Mouse (Mus musculus): ENCODE measurements at regions not wholly inside any gene's neighbourhood (a gene's known extent, or its start where the extent isn't known, plus 50 kb on each side); places are given as distances from the start of the nearest gene placed in this dataset.
A peak's percentile ranks its signal among the peaks of the same experiment; 100 is the strongest.

DNA sequence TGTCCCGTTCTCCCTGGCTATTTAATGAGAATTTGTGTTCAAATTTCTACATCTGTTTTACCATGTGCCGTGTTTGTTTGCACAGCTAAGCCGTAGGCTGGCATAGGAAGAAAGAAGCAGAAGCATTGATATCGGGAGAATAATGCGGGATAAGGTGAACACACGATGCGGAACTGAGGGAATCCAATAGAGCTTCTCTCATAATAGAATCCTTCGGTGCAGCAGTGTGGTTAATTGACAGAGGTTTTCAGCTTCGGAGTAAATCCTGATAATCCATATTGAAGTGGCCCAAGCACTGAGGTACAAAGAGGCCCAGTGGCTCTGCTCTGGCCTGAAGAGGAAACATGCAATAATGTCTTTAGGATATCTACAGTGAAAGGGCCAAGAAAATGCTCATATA lies 172.2 kb upstream of the Cdh9 start:
- Histone ChIP-seq H3K27me3 (ENCODE audit: control insufficient read depth, insufficient read depth, low read length, poor library complexity, severe bottlenecking) (no peaks in the 10 kb centered on the region), H3K36me3 (ENCODE audit: control insufficient read depth, insufficient read depth, low read length, poor library complexity, severe bottlenecking) (no peaks in the 10 kb centered on the region), H3K9ac (ENCODE audit: low read depth, poor library complexity, severe bottlenecking) (no peak overlapping the region), H3K4me1 (ENCODE audit: control insufficient read depth, insufficient read depth, low read length) (no peaks in the 10 kb centered on the region), H3K4me3 (ENCODE audit: low read depth, low read length) (no peak overlapping the region), H3K9me3 (replicated peaks; ENCODE audit: control insufficient read depth, insufficient read depth, low read length, poor library complexity, severe bottlenecking) (no peaks in the 10 kb centered on the region), H3K27ac (ENCODE audit: insufficient read depth, low read length) (no peak overlapping the region)
- TF ChIP-seq POLR2A (IDR thresholded peaks at IDR 0.05; ENCODE audit: insufficient read depth, low read length) = no peak
- no peak for TF ChIP-seq EP300 (IDR thresholded peaks at IDR 0.05; ENCODE audit: insufficient read depth, low read depth, low read length)
- no peak for TF ChIP-seq CTCF (IDR thresholded peaks at IDR 0.05; ENCODE audit: low read depth, low read length)

DNA sequence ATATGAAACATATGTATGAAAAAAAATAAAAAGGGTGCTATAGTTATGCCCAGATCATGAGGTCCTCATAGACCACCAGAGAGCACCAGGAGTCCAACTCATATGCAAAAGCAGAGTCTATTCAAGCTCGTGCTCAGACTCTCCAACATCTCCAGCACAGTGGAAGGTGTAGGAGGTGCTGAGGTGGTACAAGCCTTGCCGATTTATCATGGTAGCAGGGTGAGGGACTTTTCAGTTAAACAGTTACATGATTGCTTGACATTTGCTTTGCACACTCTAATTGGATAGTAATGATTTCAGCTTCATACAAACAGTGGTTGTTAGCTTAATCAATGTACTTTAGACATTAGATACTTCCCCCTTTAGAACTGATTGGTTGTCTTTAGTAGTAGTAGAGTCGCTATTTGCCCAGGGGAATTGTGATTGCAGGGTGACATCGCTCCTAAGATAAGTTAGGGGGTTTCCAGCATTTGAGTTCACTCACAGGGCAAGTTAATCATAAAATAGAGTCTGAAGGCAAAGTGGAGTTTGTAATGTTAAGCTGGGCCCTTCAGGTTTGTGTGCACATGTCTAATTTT lies 162.3 kb upstream of the Cdh9 start:
- Histone ChIP-seq H3K27ac (ENCODE audit: insufficient read depth, low read length) (no peak overlapping the region), H3K9me3 (replicated peaks; ENCODE audit: control insufficient read depth, insufficient read depth, low read length, poor library complexity, severe bottlenecking) (no peaks in the 10 kb centered on the region), H3K4me3 (ENCODE audit: low read depth, low read length) (no peak overlapping the region), H3K4me1 (ENCODE audit: control insufficient read depth, insufficient read depth, low read length) (no peaks in the 10 kb centered on the region), H3K27me3 (ENCODE audit: control insufficient read depth, insufficient read depth, low read length, poor library complexity, severe bottlenecking) (no peaks in the 10 kb centered on the region), H3K9ac (ENCODE audit: low read depth, poor library complexity, severe bottlenecking) (no peak overlapping the region), H3K36me3 (ENCODE audit: control insufficient read depth, insufficient read depth, low read length, poor library complexity, severe bottlenecking) (no peaks in the 10 kb centered on the region)
- TF ChIP-seq CTCF (IDR thresholded peaks at IDR 0.05; ENCODE audit: low read depth, low read length) (no peak), EP300 (IDR thresholded peaks at IDR 0.05; ENCODE audit: insufficient read depth, low read depth, low read length) (no peak), POLR2A (IDR thresholded peaks at IDR 0.05; ENCODE audit: insufficient read depth, low read length) (no peak)

DNA sequence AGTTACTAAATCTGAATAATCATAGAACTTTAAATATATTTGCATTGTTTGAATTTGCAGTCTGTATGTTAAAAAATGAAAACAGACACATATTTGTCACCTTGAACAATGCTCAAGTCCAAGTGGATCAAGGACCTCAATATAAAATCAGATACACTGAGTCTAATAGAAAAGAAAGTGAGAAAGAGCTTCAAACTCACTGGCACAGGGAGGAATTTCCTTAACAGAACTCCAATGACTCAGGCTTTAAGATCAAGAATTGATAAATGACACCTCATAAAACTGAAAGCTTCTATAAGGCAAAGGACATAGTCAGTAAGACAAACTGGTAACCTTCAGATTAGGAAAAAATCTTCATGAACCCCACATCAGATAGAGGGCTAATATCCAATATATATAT lies 161.8 kb upstream of the Cdh9 start:
- H3K4me3 ChIP-seq (ENCODE audit: low read depth, low read length) = no peak overlapping the region
- no peaks in the 10 kb centered on the region for H3K36me3 ChIP-seq (ENCODE audit: control insufficient read depth, insufficient read depth, low read length, poor library complexity, severe bottlenecking)
- no peaks in the 10 kb centered on the region for H3K4me1 ChIP-seq (ENCODE audit: control insufficient read depth, insufficient read depth, low read length)
- H3K27me3 ChIP-seq (ENCODE audit: control insufficient read depth, insufficient read depth, low read length, poor library complexity, severe bottlenecking) = no peaks in the 10 kb centered on the region
- H3K9me3 ChIP-seq (replicated peaks; ENCODE audit: control insufficient read depth, insufficient read depth, low read length, poor library complexity, severe bottlenecking) = no peaks in the 10 kb centered on the region
- H3K27ac ChIP-seq (ENCODE audit: insufficient read depth, low read length) = no peak overlapping the region
- TF ChIP-seq EP300 (IDR thresholded peaks at IDR 0.05; ENCODE audit: insufficient read depth, low read depth, low read length) = no peak
- no peak for TF ChIP-seq POLR2A (IDR thresholded peaks at IDR 0.05; ENCODE audit: insufficient read depth, low read length)
- no peak for TF ChIP-seq CTCF (IDR thresholded peaks at IDR 0.05; ENCODE audit: low read depth, low read length)
- H3K9ac ChIP-seq (ENCODE audit: low read depth, poor library complexity, severe bottlenecking) = no peak overlapping the region

DNA sequence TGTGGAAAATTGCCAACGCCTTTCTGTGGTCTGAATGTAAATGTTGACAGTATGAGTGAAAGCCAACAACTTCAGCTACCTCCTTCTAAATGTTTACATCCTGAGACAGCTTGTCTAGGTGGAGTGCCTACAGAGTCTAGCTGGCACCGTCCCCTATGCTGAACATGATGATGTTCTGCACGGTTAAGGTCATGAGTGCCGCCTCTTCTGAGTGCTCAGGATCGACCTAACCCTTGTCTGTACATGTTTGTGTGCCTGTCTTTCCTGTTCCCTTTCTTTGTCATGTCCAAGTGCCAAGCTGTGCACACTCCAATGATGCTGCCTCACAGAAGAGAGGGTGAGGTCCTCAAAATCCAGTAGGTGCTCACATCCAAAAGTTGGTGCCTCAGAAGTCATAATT lies 111.7 kb upstream of the Cdh9 start:
- no peaks in the 10 kb centered on the region for H3K27me3 ChIP-seq (ENCODE audit: control insufficient read depth, insufficient read depth, low read length, poor library complexity, severe bottlenecking)
- peaks cover 8% of the 10 kb centered on the region; the same call in 1 of the 2 replicates for H3K9me3 ChIP-seq (replicated peaks; ENCODE audit: control insufficient read depth, insufficient read depth, low read length, poor library complexity, severe bottlenecking)
- H3K4me3 ChIP-seq (ENCODE audit: low read depth, low read length) = no peak overlapping the region
- H3K4me1 ChIP-seq (ENCODE audit: control insufficient read depth, insufficient read depth, low read length) = no peaks in the 10 kb centered on the region
- no peak overlapping the region for H3K9ac ChIP-seq (ENCODE audit: low read depth, poor library complexity, severe bottlenecking)
- no peak overlapping the region for H3K27ac ChIP-seq (ENCODE audit: insufficient read depth, low read length)
- TF ChIP-seq POLR2A (IDR thresholded peaks at IDR 0.05; ENCODE audit: insufficient read depth, low read length) = no peak
- no peak for TF ChIP-seq CTCF (IDR thresholded peaks at IDR 0.05; ENCODE audit: low read depth, low read length)
- TF ChIP-seq EP300 (IDR thresholded peaks at IDR 0.05; ENCODE audit: insufficient read depth, low read depth, low read length) = no peak
- H3K36me3 ChIP-seq (ENCODE audit: control insufficient read depth, insufficient read depth, low read length, poor library complexity, severe bottlenecking) = no peaks in the 10 kb centered on the region

DNA sequence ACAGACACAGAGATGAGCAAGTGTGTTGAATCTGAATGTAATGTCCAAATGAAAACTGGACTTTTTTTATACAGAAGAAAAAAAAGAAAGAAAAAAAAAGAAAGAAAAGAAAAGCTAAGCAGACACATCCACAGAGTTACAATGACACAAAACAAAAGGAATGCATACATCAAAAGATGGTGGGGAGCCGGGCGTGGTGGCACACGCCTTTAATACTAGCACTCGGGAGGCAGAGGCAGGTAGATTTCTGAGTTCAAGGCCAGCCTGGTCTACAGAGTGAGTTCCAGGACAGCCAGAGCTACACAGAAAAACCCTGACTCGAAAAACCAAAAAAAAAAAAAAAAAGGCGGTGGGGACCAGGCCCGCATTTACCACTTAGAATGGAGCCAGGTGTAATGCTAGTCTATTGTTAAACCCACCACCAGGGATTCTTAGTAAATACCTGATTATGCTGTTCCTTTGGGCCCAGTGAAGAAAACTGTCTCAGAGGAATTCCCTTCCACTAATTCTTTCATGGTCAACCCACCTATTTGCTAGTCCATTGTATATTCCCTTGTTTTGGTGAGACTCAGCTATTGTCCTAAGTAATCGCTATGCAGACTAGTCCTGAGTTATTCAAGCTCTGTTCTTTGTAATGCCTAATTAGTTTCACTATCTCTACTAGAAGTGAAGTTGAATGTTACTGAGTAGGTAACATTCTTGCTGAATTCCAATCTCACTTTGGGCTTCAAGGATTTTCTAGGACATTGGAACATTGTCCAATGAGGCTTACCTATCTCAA lies 99.0 kb upstream of the Cdh9 start:
- TF ChIP-seq POLR2A (IDR thresholded peaks at IDR 0.05; ENCODE audit: insufficient read depth, low read length) (no peak), EP300 (IDR thresholded peaks at IDR 0.05; ENCODE audit: insufficient read depth, low read depth, low read length) (no peak), CTCF (IDR thresholded peaks at IDR 0.05; ENCODE audit: low read depth, low read length) (no peak)
- Histone ChIP-seq H3K36me3 (ENCODE audit: control insufficient read depth, insufficient read depth, low read length, poor library complexity, severe bottlenecking) (no peaks in the 10 kb centered on the region; the same call in 1 of the 2 replicates), H3K27ac (ENCODE audit: insufficient read depth, low read length) (peak overlapping the region; percentile 54), H3K4me1 (ENCODE audit: control insufficient read depth, insufficient read depth, low read length) (peaks cover 2% of the 10 kb centered on the region), H3K9ac (ENCODE audit: low read depth, poor library complexity, severe bottlenecking) (no peak overlapping the region), H3K9me3 (replicated peaks; ENCODE audit: control insufficient read depth, insufficient read depth, low read length, poor library complexity, severe bottlenecking) (peaks cover 17% of the 10 kb centered on the region), H3K27me3 (ENCODE audit: control insufficient read depth, insufficient read depth, low read length, poor library complexity, severe bottlenecking) (no peaks in the 10 kb centered on the region), H3K4me3 (ENCODE audit: low read depth, low read length) (no peak overlapping the region)

DNA sequence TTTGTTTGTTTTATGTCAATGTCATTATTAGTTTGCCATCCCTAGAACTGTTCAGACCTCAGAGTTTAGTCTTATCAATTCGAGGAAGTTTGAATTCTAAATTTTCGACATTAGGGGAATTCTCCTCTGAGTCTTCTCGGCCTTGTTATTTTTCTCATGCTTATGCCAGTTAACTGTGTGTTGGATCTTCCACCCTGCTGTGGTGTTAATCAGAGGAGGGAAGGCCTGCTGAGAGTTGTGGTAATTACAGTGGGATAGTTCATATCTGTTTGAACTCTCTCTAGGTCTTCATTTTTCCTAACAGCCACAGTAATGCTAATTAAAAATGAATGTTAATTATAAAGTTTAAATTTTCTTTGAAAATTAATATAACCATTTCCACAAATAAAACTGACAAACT lies 88.9 kb upstream of the Cdh9 start:
- TF ChIP-seq POLR2A (IDR thresholded peaks at IDR 0.05; ENCODE audit: insufficient read depth, low read length) (no peak), CTCF (IDR thresholded peaks at IDR 0.05; ENCODE audit: low read depth, low read length) (no peak), EP300 (IDR thresholded peaks at IDR 0.05; ENCODE audit: insufficient read depth, low read depth, low read length) (no peak)
- no peaks in the 10 kb centered on the region for H3K4me1 ChIP-seq (ENCODE audit: control insufficient read depth, insufficient read depth, low read length)
- H3K9me3 ChIP-seq (replicated peaks; ENCODE audit: control insufficient read depth, insufficient read depth, low read length, poor library complexity, severe bottlenecking) = no peaks in the 10 kb centered on the region
- H3K36me3 ChIP-seq (ENCODE audit: control insufficient read depth, insufficient read depth, low read length, poor library complexity, severe bottlenecking) = no peaks in the 10 kb centered on the region
- H3K4me3 ChIP-seq (ENCODE audit: low read depth, low read length) = no peak overlapping the region
- H3K27me3 ChIP-seq (ENCODE audit: control insufficient read depth, insufficient read depth, low read length, poor library complexity, severe bottlenecking) = no peaks in the 10 kb centered on the region
- H3K27ac ChIP-seq (ENCODE audit: insufficient read depth, low read length) = no peak overlapping the region
- no peak overlapping the region for H3K9ac ChIP-seq (ENCODE audit: low read depth, poor library complexity, severe bottlenecking)

Data from ES-Bruce4 (cell line).